Mouse (Mus musculus) limb, embryonic 13.5 days (tissue): Measurements from ENCODE around the gene Gmeb1. TPM values are rescaled to one million over a fixed set of nuclear protein-coding genes. Genes with fewer than 3 reads are reported as not detected.
"Not testable (repeated sequence)": the region's sequence is repeated elsewhere in the genome, so short reads cannot be mapped to it uniquely, and the experiment has no call there.

Source experiments
- ATAC-seq: fragments of 200-750 bp; cut with Nextera tagmentation; 2 replicates; pipeline ENCODE4 v1.8.0; 2017; ENCODE audit warnings: low read depth, moderate number of reproducible peaks, moderate TSS enrichment; ENCODE audit not compliant: low FRiP score
- H3K27ac ChIP-seq: fragments of 300-500 bp; sonication (generic); 2 replicates; pipeline ENCODE4 v1.5.1; 2015; ENCODE audit warnings: inconsistent platforms, mild to moderate bottlenecking, moderate library complexity
- H3K27me3 ChIP-seq: fragments of 300-500 bp; sonication (generic); 2 replicates; pipeline ENCODE4 v1.6.1; 2015; ENCODE audit warnings: mild to moderate bottlenecking, inconsistent platforms
- H3K36me3 ChIP-seq: fragments of 300-500 bp; sonication (generic); 2 replicates; pipeline ENCODE4 v1.6.1; 2015; ENCODE audit warnings: inconsistent platforms, mild to moderate bottlenecking, moderate library complexity
- H3K4me1 ChIP-seq: fragments of 300-500 bp; sonication (generic); 2 replicates; pipeline ENCODE4 v1.6.1; 2015; ENCODE audit warnings: inconsistent platforms
- H3K4me2 ChIP-seq: fragments of 300-500 bp; sonication (generic); replicated peaks from 2 replicates; pipeline ENCODE4 v1.6.1; 2015; ENCODE audit warnings: inconsistent platforms, mild to moderate bottlenecking, moderate library complexity
- H3K4me3 ChIP-seq: fragments of 300-500 bp; sonication (generic); 2 replicates; pipeline ENCODE4 v1.5.1; 2015; ENCODE audit warnings: moderate library complexity, mild to moderate bottlenecking, inconsistent platforms
- H3K9ac ChIP-seq: fragments of 300-500 bp; sonication (generic); 2 replicates; pipeline ENCODE4 v1.6.1; 2015; ENCODE audit warnings: mild to moderate bottlenecking, inconsistent platforms
- H3K9me3 ChIP-seq: fragments of 300-500 bp; sonication (generic); 2 replicates; pipeline ENCODE4 v1.6.1; 2016; ENCODE audit warnings: inconsistent platforms
- WGBS: fragments of 180-500 bp; shearing (Covaris S2); methylation state at CpG from one replicate; pipeline ENCODE4 v1.1.7; 2015; 5-methylcytosine and 5-hydroxymethylcytosine counted together
- polyA plus RNA-seq: library from polyadenylated mRNA; unstranded; fragments of >200 nt; fragmentation: Nextera tagmentation; extraction: Ambion mirVana; gene quantifications from 2 replicates; pipeline ENCODE4 v1.2.1, GENCODE M21; 2015

Gene Gmeb1
- polyA plus RNA-seq, 1 experiment from 2014 or later: 42.1 TPM

GRCm38 (mm10) chr4:132245643-132246042 is 15.8 kb downstream of the Gmeb1 start:
- H3K27ac ChIP-seq: no peak overlapping the region
- no peak overlapping the region for H3K4me2 ChIP-seq
- no peaks in the 10 kb centered on the region for H3K4me1 ChIP-seq
- no peaks in the 10 kb centered on the region for H3K27me3 ChIP-seq
- no peak overlapping the region for H3K4me3 ChIP-seq
- no peaks in the 10 kb centered on the region for H3K9me3 ChIP-seq
- no peak for ATAC-seq
- H3K36me3 ChIP-seq: peaks cover 84% of the 10 kb centered on the region
- no peak overlapping the region for H3K9ac ChIP-seq
- WGBS: 95% methylated on average over 3 of the region's 3 CpGs

- Histone ChIP-seq H3K27me3 (no peaks in the 10 kb centered on the region), H3K4me3 (no peak overlapping the region), H3K4me1 (no peaks in the 10 kb centered on the region), H3K9ac (no peak overlapping the region), H3K4me2 (no peak overlapping the region), H3K9me3 (no peaks in the 10 kb centered on the region), H3K36me3 (peaks cover 86% of the 10 kb centered on the region), H3K27ac (no peak overlapping the region)
- no peak for ATAC-seq
- WGBS: 93% methylated on average over 3 of the region's 3 CpGs
Observed at GRCm38 (mm10) chr4:132241208-132241607, 20.2 kb downstream of the Gmeb1 start.

- Histone ChIP-seq H3K4me1 (no peaks in the 10 kb centered on the region), H3K27me3 (no peaks in the 10 kb centered on the region), H3K9me3 (no peaks in the 10 kb centered on the region), H3K27ac (no peak overlapping the region), H3K4me2 (no peak overlapping the region), H3K36me3 (peaks cover 86% of the 10 kb centered on the region), H3K9ac (no peak overlapping the region), H3K4me3 (no peak overlapping the region)
- ATAC-seq: no peak
- WGBS: 89% methylated on average over 3 of the region's 3 CpGs
Observed at GRCm38 (mm10) chr4:132240367-132240766, 21.0 kb downstream of the Gmeb1 start.

- H3K4me1 ChIP-seq: no peaks in the 10 kb centered on the region
- H3K4me2 ChIP-seq: no peak overlapping the region
- H3K27ac ChIP-seq: no peak overlapping the region
- 86% methylated on average over 4 of the region's 4 CpGs for WGBS
- H3K4me3 ChIP-seq: no peak overlapping the region
- ATAC-seq: no peak
- no peak overlapping the region for H3K9ac ChIP-seq
- H3K27me3 ChIP-seq: no peaks in the 10 kb centered on the region
- H3K36me3 ChIP-seq: peaks cover 95% of the 10 kb centered on the region
- no peaks in the 10 kb centered on the region for H3K9me3 ChIP-seq
Observed at GRCm38 (mm10) chr4:132238356-132238755, 23.0 kb downstream of the Gmeb1 start.

- 95% methylated on average over 8 of the region's 8 CpGs for WGBS
- Histone ChIP-seq H3K27ac (no peak overlapping the region), H3K9me3 (no peaks in the 10 kb centered on the region), H3K4me2 (no peak overlapping the region), H3K36me3 (peaks cover 97% of the 10 kb centered on the region), H3K9ac (no peak overlapping the region), H3K4me3 (no peak overlapping the region), H3K27me3 (no peaks in the 10 kb centered on the region), H3K4me1 (no peaks in the 10 kb centered on the region)
- ATAC-seq: no peak
Observed at GRCm38 (mm10) chr4:132234710-132235109, 26.7 kb downstream of the Gmeb1 start.

- H3K36me3 ChIP-seq: peaks cover 95% of the 10 kb centered on the region
- H3K4me2 ChIP-seq: no peak overlapping the region
- H3K9ac ChIP-seq: no peak overlapping the region
- no peak overlapping the region for H3K4me3 ChIP-seq
- H3K27ac ChIP-seq: no peak overlapping the region
- no peaks in the 10 kb centered on the region for H3K9me3 ChIP-seq
- 93% methylated on average over 5 of the region's 5 CpGs for whole genome bisulfite sequencing
- H3K27me3 ChIP-seq: no peaks in the 10 kb centered on the region
- no peak for ATAC-seq
- H3K4me1 ChIP-seq: no peaks in the 10 kb centered on the region
Observed at GRCm38 (mm10) chr4:132230422-132230821, 31.0 kb downstream of the Gmeb1 start.

GRCm38 (mm10) chr4:132222001-132222400 is 39.4 kb downstream of the Gmeb1 start:
- H3K4me2 ChIP-seq, H3K4me3 ChIP-seq, H3K27me3 ChIP-seq, H3K4me1 ChIP-seq, H3K9ac ChIP-seq, H3K9me3 ChIP-seq, H3K27ac ChIP-seq, ATAC-seq: not testable (repeated sequence)
- 88% methylated on average over 5 of the region's 5 CpGs for WGBS
- H3K36me3 ChIP-seq: peaks cover 47% of the 10 kb centered on the region

GRCm38 (mm10) chr4:132218439-132218838 is 43.0 kb downstream of the Gmeb1 start:
- not testable (repeated sequence) for H3K4me1 ChIP-seq, H3K9me3 ChIP-seq, H3K4me2 ChIP-seq, H3K27me3 ChIP-seq, H3K27ac ChIP-seq, H3K9ac ChIP-seq, ATAC-seq, H3K4me3 ChIP-seq
- peaks cover 14% of the 10 kb centered on the region for H3K36me3 ChIP-seq
- WGBS: 77% methylated on average over 4 of the region's 6 CpGs

- peaks cover 8% of the 10 kb centered on the region for H3K36me3 ChIP-seq
- H3K9me3 ChIP-seq: no peaks in the 10 kb centered on the region
- ATAC-seq: no peak
- H3K27ac ChIP-seq: no peak overlapping the region
- 70% methylated on average over 2 of the region's 2 CpGs for WGBS
- H3K9ac ChIP-seq: no peak overlapping the region
- no peak overlapping the region for H3K4me3 ChIP-seq
- no peaks in the 10 kb centered on the region for H3K27me3 ChIP-seq
- no peak overlapping the region for H3K4me2 ChIP-seq
- no peaks in the 10 kb centered on the region for H3K4me1 ChIP-seq
Observed at GRCm38 (mm10) chr4:132217781-132218180, 43.6 kb downstream of the Gmeb1 start.

- no peak for ATAC-seq
- no peak overlapping the region for H3K9ac ChIP-seq
- H3K4me3 ChIP-seq: no peak overlapping the region
- H3K27ac ChIP-seq: no peak overlapping the region
- H3K4me1 ChIP-seq: 0 out of 2 replicates have a peak, but pooled peaks cover 3% of the 10 kb centered on the region
- no peak overlapping the region for H3K4me2 ChIP-seq
- WGBS: 77% methylated on average over 1 of the region's 1 CpGs
- no peaks in the 10 kb centered on the region for H3K9me3 ChIP-seq
- no peaks in the 10 kb centered on the region for H3K27me3 ChIP-seq
- no peaks in the 10 kb centered on the region; the same call in 1 of the 2 replicates for H3K36me3 ChIP-seq
Observed at GRCm38 (mm10) chr4:132216602-132217001, 44.8 kb downstream of the Gmeb1 start.

- Histone ChIP-seq H3K27me3 (no peaks in the 10 kb centered on the region), H3K27ac (no peak overlapping the region), H3K9me3 (no peaks in the 10 kb centered on the region), H3K4me3 (no peak overlapping the region), H3K4me1 (peaks cover 13% of the 10 kb centered on the region), H3K9ac (no peak overlapping the region), H3K4me2 (no peak overlapping the region), H3K36me3 (no peaks in the 10 kb centered on the region; the same call in 1 of the 2 replicates)
- WGBS: 67% methylated on average over 4 of the region's 4 CpGs
- no peak for ATAC-seq
Observed at GRCm38 (mm10) chr4:132214847-132215246, 46.6 kb downstream of the Gmeb1 start.

GRCm38 (mm10) chr4:132211953-132212734 is 49.3 kb downstream of the Gmeb1 start, which contains the start of gene Ythdf2:
Gene Ythdf2, minus strand, starts transcription at chr4:132212303.
- peak; percentile 97 for ATAC-seq
- H3K27me3 ChIP-seq: no peaks in the 10 kb centered on the region
- peak within 1 kb of the TSS; percentile 94 for H3K27ac ChIP-seq
- peaks cover 22% of the 10 kb centered on the region for H3K36me3 ChIP-seq
- peak within 1 kb of the TSS; percentile 99 for H3K9ac ChIP-seq
- peak within 1 kb of the TSS; percentile 72 for H3K4me3 ChIP-seq
- H3K4me1 ChIP-seq: peaks cover 26% of the 10 kb centered on the region
- WGBS: 2% methylated on average over 65 of the region's 78 CpGs
- peak within 1 kb of the TSS; percentile 93 for H3K4me2 ChIP-seq
- no peaks in the 10 kb centered on the region for H3K9me3 ChIP-seq
